Mouse (Mus musculus): ENCODE measurements around the gene Ncaph.

DNA sequence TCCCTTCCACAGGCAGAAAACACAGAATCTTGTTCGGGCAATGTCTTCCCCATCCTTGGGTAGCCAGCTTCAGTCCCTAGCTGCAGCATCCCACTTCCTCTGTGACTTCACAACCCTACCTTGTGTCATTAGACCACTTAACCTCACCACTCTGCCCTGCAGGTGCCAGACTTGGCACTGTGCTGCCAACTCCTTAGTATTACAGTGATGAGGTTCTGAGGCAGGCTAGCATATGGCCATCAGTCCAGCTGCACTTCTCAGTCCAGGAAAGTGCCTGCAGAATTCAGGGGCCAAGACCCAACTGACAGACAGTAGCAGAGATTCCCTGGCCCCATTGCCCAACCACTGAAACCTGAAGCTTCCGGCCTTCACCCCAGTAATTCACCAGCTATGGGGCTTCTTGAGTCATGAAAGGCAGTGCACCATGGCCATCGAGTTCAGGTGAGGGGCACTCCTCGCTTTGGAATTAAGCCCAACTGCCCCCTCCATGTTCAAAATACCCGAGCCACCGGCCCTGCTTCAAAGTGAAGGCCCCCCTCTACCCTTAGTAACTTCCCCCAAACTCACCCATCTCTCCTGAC, 8.9 kb upstream of the Ncaph start:
- TF ChIP-seq EP300 (IDR thresholded peaks at IDR 0.05; ENCODE audit: low read length) (no peak), POLR2A (IDR thresholded peaks at IDR 0.05; ENCODE audit: low read depth, low read length) (no peak), ELF1 (IDR thresholded peaks at IDR 0.05; ENCODE audit: low read depth, low read length) (no peak), ZMIZ1 (IDR thresholded peaks at IDR 0.05; ENCODE audit: low read depth, low read length) (no peak)

All from CH12.LX (cell line).